Mouse (Mus musculus): ENCODE results near the gene Farp1.
A peak's percentile ranks its signal among the peaks of the same experiment; 100 is the strongest.

The Farp1 gene

DNA sequence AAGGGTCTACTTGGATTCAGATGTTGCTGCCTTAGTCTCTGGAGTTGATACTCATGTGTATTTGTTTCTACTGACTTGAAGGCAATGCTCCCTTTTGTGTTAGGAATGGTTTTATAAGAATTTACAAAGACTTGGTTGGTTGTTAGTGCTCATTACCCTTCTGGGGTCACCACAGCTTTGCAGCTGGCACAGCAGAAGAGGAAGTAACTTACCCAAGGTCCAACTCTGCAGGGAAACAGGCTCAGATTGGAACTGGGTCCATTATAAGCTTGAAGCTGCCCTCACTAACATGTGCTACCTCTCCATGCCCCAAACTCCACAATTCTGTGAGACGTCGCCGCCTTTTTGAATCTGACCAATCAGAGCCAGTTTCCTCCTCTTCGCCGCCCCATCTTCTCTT lies 22.8 kb downstream of the Farp1 start:
- DNase-seq (ENCODE audit: low read depth, low spot score): no peak

DNA sequence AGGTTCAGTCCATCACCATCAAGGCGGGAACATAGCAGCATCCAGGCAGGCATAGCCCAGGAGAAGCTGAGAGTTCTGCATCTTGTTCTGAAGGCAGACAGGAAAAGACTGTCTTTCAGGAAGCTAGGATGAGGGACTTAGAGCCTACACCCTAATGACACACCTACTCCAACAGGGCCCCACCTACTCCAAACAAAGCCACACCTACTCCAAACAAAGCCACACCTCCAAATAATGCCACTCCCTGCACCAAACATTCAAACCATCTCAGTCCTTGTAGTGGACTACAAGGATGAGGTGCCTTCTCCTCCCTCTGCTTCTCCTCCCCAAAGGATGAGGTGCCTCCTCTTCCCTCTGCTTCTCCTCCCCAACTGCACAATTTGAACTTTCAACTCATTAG lies 23.5 kb downstream of the Farp1 start:
- no peak for DNase-seq (ENCODE audit: low read depth, low spot score)

GRCm38 (mm10) chr14:121059266-121059665 lies 24.3 kb downstream of the Farp1 start:
- DNase-seq (ENCODE audit: low read depth, low spot score): no peak

DNA sequence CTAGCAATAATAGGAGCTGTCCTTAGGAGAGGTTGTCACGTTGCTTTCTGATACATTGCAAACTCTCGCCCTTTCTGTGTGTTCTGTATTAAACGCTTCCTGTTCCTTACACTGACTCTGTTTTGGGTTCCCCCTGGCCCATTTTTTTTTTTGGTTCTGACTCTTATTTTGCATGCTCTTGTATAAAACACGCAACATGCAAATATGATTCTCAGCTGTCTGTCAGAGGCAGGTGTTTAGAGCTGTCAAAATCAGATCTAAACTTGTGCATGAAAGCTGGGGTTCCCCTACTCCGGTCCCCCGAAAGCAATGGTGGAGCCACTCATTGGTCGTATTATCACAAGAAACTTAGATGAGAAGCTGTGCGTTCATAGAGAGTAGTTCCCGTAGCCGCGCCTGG lies 25.5 kb downstream of the Farp1 start:
- DNase-seq (ENCODE audit: low read depth, low spot score): no peak

DNA sequence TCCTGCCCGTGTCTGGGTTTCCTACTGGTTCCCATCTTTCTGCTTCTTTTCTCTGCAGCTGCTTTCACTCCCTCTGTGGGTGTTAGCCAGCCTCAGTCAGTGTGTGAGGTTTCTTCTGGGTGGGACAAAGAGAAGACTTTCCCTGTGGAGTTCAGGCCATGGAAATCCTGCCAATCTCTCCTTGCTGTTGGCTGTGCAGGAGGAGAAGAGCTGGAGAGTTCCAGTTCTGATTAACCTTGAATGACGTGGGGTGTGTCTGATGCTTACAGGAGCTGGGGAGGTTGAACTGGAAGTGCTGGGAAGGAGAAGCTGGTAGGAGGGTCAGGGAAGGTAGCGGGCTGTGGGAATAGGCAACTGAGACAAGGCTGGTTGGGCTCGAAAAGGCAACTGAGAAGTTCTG lies 26.7 kb downstream of the Farp1 start:
- DNase-seq (ENCODE audit: low read depth, low spot score): no peak

GRCm38 (mm10) chr14:121062238-121063082 lies 27.5 kb downstream of the Farp1 start:
- DNase-seq (ENCODE audit: low read depth, low spot score): no peak

DNA sequence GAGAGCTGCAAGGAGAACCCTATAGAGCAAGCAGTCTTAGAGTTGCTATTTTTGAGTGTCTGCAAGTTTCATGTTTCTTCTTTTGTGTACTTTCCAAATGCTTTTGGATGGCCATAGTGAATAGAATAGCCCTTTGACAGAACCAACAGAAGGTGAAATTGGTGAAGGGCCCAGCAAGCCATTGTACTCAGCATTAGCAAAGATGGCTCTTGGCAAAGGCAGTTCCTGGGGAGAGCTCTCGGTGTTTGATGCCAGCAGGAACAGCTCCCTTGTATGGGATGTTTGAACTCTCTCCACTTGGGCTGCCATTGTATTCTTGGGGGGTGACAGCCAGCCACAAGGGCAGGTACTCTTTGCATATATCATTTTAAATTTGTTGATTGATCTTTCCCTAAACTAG lies 29.7 kb downstream of the Farp1 start:
- DNase-seq (ENCODE audit: low read depth, low spot score): no peak

- no peak for DNase-seq (ENCODE audit: low read depth, low spot score)
These were observed 38.3 kb downstream of the Farp1 start for GRCm38 (mm10) chr14:121073093-121073866.

GRCm38 (mm10) chr14:121074197-121074734 lies 39.3 kb downstream of the Farp1 start:
- DNase-seq (ENCODE audit: low read depth, low spot score): no peak

DNA sequence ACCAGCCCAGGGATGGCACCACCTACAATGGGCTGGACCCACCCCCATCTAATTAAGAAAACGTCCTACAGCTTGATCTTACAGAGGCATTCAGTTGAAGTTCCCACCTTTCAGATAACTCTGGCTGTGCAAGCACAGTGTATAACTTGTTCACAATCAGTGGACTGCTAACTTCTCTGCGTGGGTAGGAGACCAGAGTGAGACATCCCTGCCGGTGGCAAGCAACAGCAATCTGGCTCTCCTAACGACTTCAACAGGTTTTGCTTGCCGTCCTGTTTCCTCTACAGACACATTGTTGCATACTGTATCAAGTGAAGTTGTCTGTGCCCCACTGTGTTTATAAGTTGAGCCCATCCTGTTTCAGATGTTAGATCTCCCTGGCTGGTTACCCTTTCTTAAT lies 45.7 kb downstream of the Farp1 start:
- DNase-seq (ENCODE audit: low read depth, low spot score): no peak

DNA sequence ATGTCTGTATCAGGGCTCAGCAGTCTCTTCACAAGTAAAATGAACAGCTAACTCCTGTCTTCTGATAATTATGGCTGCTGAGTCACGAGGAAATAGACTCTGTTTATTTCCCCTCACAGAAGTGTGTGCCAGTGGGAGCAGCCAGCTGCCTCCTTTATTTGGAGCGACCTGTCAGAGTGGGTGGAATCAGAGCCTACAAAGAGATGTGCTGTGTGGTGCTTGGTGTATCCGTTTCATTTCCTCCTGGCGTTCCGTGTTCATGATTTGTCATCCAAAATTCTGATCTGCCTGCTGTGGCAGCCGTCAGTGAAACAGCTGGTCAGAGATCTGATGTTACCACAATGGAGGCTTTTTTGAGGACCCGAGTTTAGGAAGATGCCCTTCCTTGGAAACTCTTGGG lies 47.3 kb downstream of the Farp1 start:
- DNase-seq (ENCODE audit: low read depth, low spot score): no peak

GRCm38 (mm10) chr14:121082793-121083192 lies 47.8 kb downstream of the Farp1 start:
- no peak for DNase-seq (ENCODE audit: low read depth, low spot score)

- DNase-seq (ENCODE audit: low read depth, low spot score): no peak
These were observed 48.4 kb downstream of the Farp1 start for GRCm38 (mm10) chr14:121083352-121083751.

- no peak for DNase-seq (ENCODE audit: low read depth, low spot score)
These were observed 57.5 kb downstream of the Farp1 start for GRCm38 (mm10) chr14:121092517-121092916.

DNA sequence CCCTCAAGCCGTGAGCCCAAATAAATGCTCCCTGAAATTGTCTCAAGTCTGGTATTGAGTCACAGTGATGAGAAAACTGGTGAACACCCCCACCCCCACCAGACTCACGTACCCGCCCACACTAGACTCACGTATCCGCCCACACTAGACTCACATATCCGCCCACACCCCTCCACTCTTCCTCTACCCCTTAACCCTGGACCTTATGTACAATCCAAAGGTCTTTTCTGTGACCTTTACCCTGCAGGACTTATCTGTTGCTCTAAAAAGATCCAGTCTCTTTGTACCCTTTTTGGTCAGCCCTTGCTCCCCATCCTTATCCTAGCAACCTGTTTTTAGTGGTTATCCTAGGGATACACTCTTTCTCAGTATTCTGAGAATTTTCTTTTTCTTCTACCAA lies 58.9 kb downstream of the Farp1 start:
- DNase-seq (ENCODE audit: low read depth, low spot score): no peak

DNA sequence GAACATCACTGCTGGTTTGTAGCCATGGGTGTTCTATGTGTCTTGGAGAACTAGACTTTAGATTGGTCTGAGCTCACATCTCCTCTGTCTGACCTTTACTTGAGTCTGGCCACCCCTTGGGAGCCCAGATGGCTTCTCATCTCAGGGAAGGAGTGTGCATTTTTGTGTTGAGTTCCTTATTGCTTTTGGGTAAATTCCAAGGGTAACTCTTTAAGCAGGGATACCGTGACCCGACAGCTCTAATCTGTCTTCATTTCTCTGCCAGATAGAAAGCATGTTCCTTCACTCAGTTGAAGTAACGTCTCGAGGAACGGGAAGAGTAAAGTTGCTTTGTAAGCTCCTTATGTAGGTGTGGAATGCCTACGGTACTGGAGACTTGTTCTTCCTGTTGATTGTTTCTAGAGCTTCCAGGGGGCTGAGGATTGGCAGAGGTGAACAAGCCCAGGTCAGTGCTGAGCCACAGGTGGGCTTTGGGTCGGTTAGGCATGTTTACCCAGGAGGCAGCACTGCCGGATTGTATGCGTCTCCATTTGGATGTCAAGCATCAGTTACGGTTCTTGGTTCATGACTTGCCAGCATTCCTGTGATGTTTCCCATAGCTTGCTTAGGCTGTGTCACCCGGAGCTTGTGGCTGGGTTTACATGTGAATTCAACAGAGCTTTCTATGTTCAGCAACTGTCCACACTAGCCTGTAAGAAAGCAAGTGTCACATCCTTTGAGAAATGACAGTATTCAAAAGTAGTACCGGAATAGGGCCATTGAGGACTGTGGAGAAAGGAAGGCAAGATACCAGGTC lies 62.8 kb downstream of the Farp1 start:
- DNase-seq (ENCODE audit: low read depth, low spot score): no peak

- no peak for DNase-seq (ENCODE audit: low read depth, low spot score)
These were observed 64.1 kb downstream of the Farp1 start for GRCm38 (mm10) chr14:121099120-121099519.

- DNase-seq (ENCODE audit: low read depth, low spot score): peak; percentile 61
These were observed 64.9 kb downstream of the Farp1 start for GRCm38 (mm10) chr14:121099876-121100275.

- no peak for DNase-seq (ENCODE audit: low read depth, low spot score)
These were observed 65.8 kb downstream of the Farp1 start for GRCm38 (mm10) chr14:121100829-121101228.

DNA sequence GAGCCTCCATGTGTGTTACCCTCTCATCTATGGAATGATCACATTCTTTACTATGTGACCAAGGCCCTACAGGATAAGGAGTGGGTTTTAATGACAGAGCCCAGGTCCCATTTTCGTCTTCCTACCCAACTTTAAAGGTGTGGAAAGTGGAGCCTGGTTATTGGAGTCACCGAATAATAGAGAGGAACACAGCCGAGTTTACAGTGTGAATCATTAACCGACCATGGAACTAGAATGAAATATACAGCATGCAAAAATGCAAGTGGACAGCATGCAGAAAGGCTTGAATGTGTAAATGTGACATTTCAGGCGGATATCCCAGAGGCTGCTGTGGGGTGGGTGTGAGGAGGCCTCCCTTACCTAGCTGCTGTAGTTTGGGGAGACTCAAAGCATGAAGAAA lies 66.5 kb downstream of the Farp1 start:
- no peak for DNase-seq (ENCODE audit: low read depth, low spot score)

GRCm38 (mm10) chr14:121102599-121102998 lies 67.6 kb downstream of the Farp1 start:
- peak; percentile 71 for DNase-seq (ENCODE audit: low read depth, low spot score)

- DNase-seq (ENCODE audit: low read depth, low spot score): no peak
These were observed 68.5 kb downstream of the Farp1 start for GRCm38 (mm10) chr14:121103459-121103858.
